Comparison of ENCODE assay signal across 15 mouse cellular contexts in the genomic region with DNA sequence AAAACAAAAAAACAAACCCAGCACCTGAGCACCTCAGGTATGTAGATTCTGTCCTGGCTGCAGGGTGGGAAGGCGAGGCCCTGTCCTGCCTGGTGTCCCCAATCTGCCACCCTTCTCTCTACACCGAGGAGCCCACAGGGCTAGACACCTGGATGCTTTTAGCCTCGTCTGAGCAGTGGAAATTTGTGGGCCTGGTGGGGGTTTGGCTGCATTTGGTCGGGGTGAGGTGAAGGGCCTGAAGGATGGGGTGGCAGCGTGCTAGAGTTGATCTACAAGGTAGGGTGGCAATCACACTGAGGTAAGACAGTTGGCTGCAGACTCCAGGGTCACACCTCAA.
DNase-seq lines count a peak whose midpoint lies in the region; ATAC-seq and TF ChIP-seq lines count a peak whose summit lies in the region.
"Had no signal": no experiment of that assay in that cellular context is flagged by ENCODE, and none has a peak within 500 bp of the region (broad histone marks: within the 10 kb centered on the region; RNA-seq: fewer than 3 reads in every experiment).

No protein-coding gene starts in this region.

- H3K4me3 ChIP-seq in intestine, embryonic 15.5 days (replicated peaks): no peak overlapping the region
- no peak overlapping the region for H3K4me3 ChIP-seq in intestine, embryonic 16.5 days (ENCODE audit: low read length)
- peak overlapping the region in 2 of 3 experiments; percentile 3 to 5 for H3K4me3 ChIP-seq in CH12.LX (replicated peaks in 1 of 3; ENCODE audit: low read depth in 2 of 3, low read length in 2 of 3, poor library complexity in 1 of 3)
- H3K4me3 ChIP-seq in bone marrow, adult 2 months (replicated peaks; ENCODE audit: control insufficient read depth, low read depth, low read length): no peak overlapping the region
- H3K4me3 ChIP-seq in liver, embryonic 12.5 days: no peak overlapping the region
- no peak overlapping the region for H3K4me3 ChIP-seq in midbrain, embryonic 16.5 days (ENCODE audit: low read depth, low read length)
- H3K4me3 ChIP-seq: midbrain, embryonic 13.5 days; neural tube, embryonic 13.5 days had no signal

- H3K4me2 ChIP-seq in intestine, embryonic 15.5 days (replicated peaks): no peak overlapping the region
- no peak overlapping the region for H3K4me2 ChIP-seq in intestine, embryonic 16.5 days (ENCODE audit: low read depth, low read length)
- peak overlapping the region; percentile 18 for H3K4me2 ChIP-seq in CH12.LX (ENCODE audit: insufficient read depth, low read depth, poor library complexity, severe bottlenecking)
- peak overlapping the region; percentile 41; the same call in 1 of the 2 replicates for H3K4me2 ChIP-seq in liver, embryonic 12.5 days
- no peak overlapping the region for H3K4me2 ChIP-seq in midbrain, embryonic 16.5 days (ENCODE audit: low read length)
- H3K4me2 ChIP-seq: midbrain, embryonic 13.5 days; neural tube, embryonic 13.5 days had no signal

- H3K4me1 ChIP-seq in intestine, embryonic 15.5 days (replicated peaks): peaks cover 66% of the 10 kb centered on the region
- H3K4me1 ChIP-seq in intestine, embryonic 16.5 days (ENCODE audit: control insufficient read depth, insufficient read depth, low read length): peaks cover 69% of the 10 kb centered on the region
- H3K4me1 ChIP-seq in CH12.LX (ENCODE audit: control insufficient read depth in 1 of 2, insufficient read depth in 2 of 2): peaks cover 51 to 87% of the 10 kb centered on the region in 2 experiments
- peaks cover 23% of the 10 kb centered on the region for H3K4me1 ChIP-seq in bone marrow, adult 2 months (ENCODE audit: control insufficient read depth, insufficient read depth, low read length)
- peaks cover 95% of the 10 kb centered on the region for H3K4me1 ChIP-seq in liver, embryonic 12.5 days
- H3K4me1 ChIP-seq in midbrain, embryonic 16.5 days (ENCODE audit: control insufficient read depth, insufficient read depth, low read length): peaks cover 7% of the 10 kb centered on the region; the same call in 1 of the 2 replicates

- peaks cover 59% of the 10 kb centered on the region for H3K79me2 ChIP-seq in CH12.LX (replicated peaks; ENCODE audit: control insufficient read depth, extremely low read depth, insufficient read depth, poor library complexity, severe bottlenecking)

- no peak for TF ChIP-seq RAD21 in CH12.LX (IDR thresholded peaks at IDR 0.05; ENCODE audit: low read depth, low read length)

- H3K36me3 ChIP-seq in intestine, embryonic 15.5 days: no peaks in the 10 kb centered on the region
- H3K36me3 ChIP-seq in intestine, embryonic 16.5 days (ENCODE audit: control insufficient read depth, insufficient read depth, low read length): no peaks in the 10 kb centered on the region
- peaks cover 0 to 17% of the 10 kb centered on the region in 2 experiments for H3K36me3 ChIP-seq in CH12.LX (replicated peaks in 1 of 2; ENCODE audit: control insufficient read depth in 1 of 2, insufficient read depth in 1 of 2, low read length in 1 of 2)
- H3K36me3 ChIP-seq in liver, embryonic 12.5 days: no peaks in the 10 kb centered on the region
- H3K36me3 ChIP-seq in midbrain, embryonic 16.5 days (ENCODE audit: control insufficient read depth, insufficient read depth, low read length): no peaks in the 10 kb centered on the region
- H3K36me3 ChIP-seq: midbrain, embryonic 13.5 days; neural tube, embryonic 13.5 days had no signal

- DNase-seq in CH12.LX (ENCODE audit: extremely low read depth): no peak
- DNase-seq in right cerebral cortex, adult 18-20 months: no peak
- no peak for DNase-seq in layer of hippocampus, postnatal 10 days (ENCODE audit: low spot score in 2 of 2)
- DNase-seq: cerebellum, postnatal 25 days; heart, postnatal 10 days; kidney, adult 18-20 months; lung, adult 2 months; right cerebral cortex, postnatal 25 days had no signal

- peak overlapping the region; percentile 2; the same call in 1 of the 2 replicates for H3K27ac ChIP-seq in intestine, embryonic 15.5 days
- H3K27ac ChIP-seq in intestine, embryonic 16.5 days (ENCODE audit: low read length): no peak overlapping the region
- H3K27ac ChIP-seq in CH12.LX (ENCODE audit: insufficient read depth, low read depth): peak overlapping the region; percentile 96
- peak overlapping the region; percentile 75 for H3K27ac ChIP-seq in bone marrow, adult 2 months (ENCODE audit: control insufficient read depth, insufficient read depth, low read depth, low read length, poor library complexity)
- peak overlapping the region; percentile 62 for H3K27ac ChIP-seq in liver, embryonic 12.5 days
- no peak overlapping the region for H3K27ac ChIP-seq in midbrain, embryonic 16.5 days (ENCODE audit: low read length)
- H3K27ac ChIP-seq: midbrain, embryonic 13.5 days had no signal

- TF ChIP-seq CTCF in CH12.LX (conservative IDR thresholded peaks at IDR 0.05 in 1 of 2, IDR thresholded peaks at IDR 0.05 in 1 of 2; ENCODE audit: low read depth in 2 of 2, low read length in 2 of 2): no peak
- TF ChIP-seq CTCF in bone marrow, adult 2 months (IDR thresholded peaks at IDR 0.05; ENCODE audit: control insufficient read depth, insufficient read depth, low read length): no peak

- ATAC-seq in intestine, embryonic 15.5 days: no peak
- no peak for ATAC-seq in intestine, embryonic 16.5 days
- ATAC-seq in liver, embryonic 12.5 days: 0 out of 2 replicates have a peak, but pooled peaks have one; percentile 14
- no peak for ATAC-seq in midbrain, embryonic 16.5 days
- ATAC-seq: midbrain, embryonic 13.5 days had no signal

- TF ChIP-seq EP300 in CH12.LX (IDR thresholded peaks at IDR 0.05; ENCODE audit: low read length): 0 out of 2 replicates have a peak, but pooled peaks have one; percentile 24

- no peaks in the 10 kb centered on the region for H3K27me3 ChIP-seq in intestine, embryonic 15.5 days (replicated peaks)
- H3K27me3 ChIP-seq in intestine, embryonic 16.5 days (replicated peaks; ENCODE audit: control insufficient read depth, insufficient read depth, low read length): no peaks in the 10 kb centered on the region
- no peaks in the 10 kb centered on the region for H3K27me3 ChIP-seq in CH12.LX (replicated peaks)
- H3K27me3 ChIP-seq in liver, embryonic 12.5 days (replicated peaks): no peaks in the 10 kb centered on the region
- no peaks in the 10 kb centered on the region for H3K27me3 ChIP-seq in midbrain, embryonic 16.5 days (ENCODE audit: control insufficient read depth, insufficient read depth, low read depth, low read length)
- H3K27me3 ChIP-seq: midbrain, embryonic 13.5 days; neural tube, embryonic 13.5 days had no signal

- H3K9ac ChIP-seq in intestine, embryonic 15.5 days: no peak overlapping the region
- H3K9ac ChIP-seq in intestine, embryonic 16.5 days (ENCODE audit: low read depth, low read length): no peak overlapping the region
- H3K9ac ChIP-seq in CH12.LX (ENCODE audit: insufficient read depth, low read depth): peak overlapping the region; percentile 26
- H3K9ac ChIP-seq in liver, embryonic 12.5 days: no peak overlapping the region
- no peak overlapping the region for H3K9ac ChIP-seq in midbrain, embryonic 16.5 days (ENCODE audit: low read depth, low read length)
- H3K9ac ChIP-seq: midbrain, embryonic 13.5 days; neural tube, embryonic 13.5 days had no signal

- dilution Hi-C loops in CH12.LX (cut with MboI; ENCODE audit: extremely low pct_ligation_motif_present, extremely low pct_unique_long_range_greater_than_20kb, low sequenced_read_pairs): no loop called here

- 73% methylated on average over 5 of the region's 5 CpGs for WGBS in intestine, embryonic 15.5 days
- WGBS in intestine, embryonic 16.5 days: 77% methylated on average over 5 of the region's 5 CpGs
- WGBS in bone marrow, adult 2 months: 54% methylated on average over 5 of the region's 5 CpGs
- WGBS in liver, embryonic 12.5 days (ENCODE audit: insufficient replicate concordance): 48% methylated on average over 5 of the region's 5 CpGs
- 78% methylated on average over 5 of the region's 5 CpGs for WGBS in midbrain, embryonic 16.5 days

- in situ Hi-C loops in CH12.LX (cut with MboI; ENCODE audit: low pct_ligation_motif_present, low pct_unique_long_range_greater_than_20kb, low sequenced_read_pairs): no loop called here

- TF ChIP-seq POLR2A in CH12.LX (IDR thresholded peaks at IDR 0.05; ENCODE audit: low read depth, low read length): no peak
- TF ChIP-seq POLR2A in bone marrow, adult 2 months (IDR thresholded peaks at IDR 0.05; ENCODE audit: borderline replicate concordance, control insufficient read depth, low read depth, low read length): no peak

- H3K9me3 ChIP-seq in intestine, embryonic 15.5 days: no peaks in the 10 kb centered on the region
- no peaks in the 10 kb centered on the region for H3K9me3 ChIP-seq in intestine, embryonic 16.5 days (ENCODE audit: control insufficient read depth, low read length)
- H3K9me3 ChIP-seq in CH12.LX (replicated peaks; ENCODE audit: low read length): no peaks in the 10 kb centered on the region
- no peaks in the 10 kb centered on the region for H3K9me3 ChIP-seq in liver, embryonic 12.5 days (replicated peaks)
- no peaks in the 10 kb centered on the region for H3K9me3 ChIP-seq in midbrain, embryonic 16.5 days (replicated peaks; ENCODE audit: control insufficient read depth, low read length, poor library complexity, severe bottlenecking)
- H3K9me3 ChIP-seq: midbrain, embryonic 13.5 days; neural tube, embryonic 13.5 days had no signal

TF ChIP-seq in CH12.LX, 34 proteins besides CTCF, POLR2A, EP300 and RAD21:
- TF ChIP-seq SMC3 (IDR thresholded peaks at IDR 0.05; ENCODE audit: low read depth, low read length) (peak; percentile 21; the same call in 1 of the 2 replicates), SIN3A (IDR thresholded peaks at IDR 0.05; ENCODE audit: low read length) (no peak), ZC3H11A (IDR thresholded peaks at IDR 0.05; ENCODE audit: low read depth, low read length) (no peak), RCOR1 (conservative IDR thresholded peaks at IDR 0.05; ENCODE audit: low read depth, low read length) (no peak), MAX (IDR thresholded peaks at IDR 0.05; ENCODE audit: low read length) (peak; percentile 60; the same call in 1 of the 2 replicates), ZNF384 (IDR thresholded peaks at IDR 0.05; ENCODE audit: low read depth, low read length) (no peak), E2F4 (IDR thresholded peaks at IDR 0.05; ENCODE audit: insufficient replicate concordance, low read depth, low read length) (no peak), NRF1 (IDR thresholded peaks at IDR 0.05; ENCODE audit: low read depth, low read length) (0 out of 2 replicates have a peak, but pooled peaks have one; percentile 20), NELFE (IDR thresholded peaks at IDR 0.05; ENCODE audit: low read depth, low read length) (no peak), CHD1 (IDR thresholded peaks at IDR 0.05; ENCODE audit: low read depth, low read length) (peak; percentile 54; the same call in 1 of the 2 replicates), ZKSCAN1 (IDR thresholded peaks at IDR 0.05; ENCODE audit: borderline replicate concordance, low read depth, low read length) (no peak)

Comparison
In these comparisons a context has a peak if more than half of its experiments do, and no peak if none do; other contexts are left out.
1. H3K27ac ChIP-seq: peak in intestine, embryonic 15.5 days (single experiment), CH12.LX (single experiment), bone marrow, adult 2 months (single experiment) and liver, embryonic 12.5 days (single experiment); none in intestine, embryonic 16.5 days (single experiment) and midbrain, embryonic 16.5 days (single experiment).
2. H3K4me2 ChIP-seq: peak in CH12.LX (single experiment) and liver, embryonic 12.5 days (single experiment); none in intestine, embryonic 15.5 days (single experiment), intestine, embryonic 16.5 days (single experiment) and midbrain, embryonic 16.5 days (single experiment).
3. H3K4me3 ChIP-seq: peak in CH12.LX (2 of 3); none in intestine, embryonic 15.5 days (single experiment), intestine, embryonic 16.5 days (single experiment), bone marrow, adult 2 months (single experiment), liver, embryonic 12.5 days (single experiment) and midbrain, embryonic 16.5 days (single experiment).